Mouse (Mus musculus) E14TG2a.4 (cell line): Measurements from ENCODE around the gene Prickle1.

Experiments used
- CTCF ChIP-seq: conservative IDR thresholded peaks from 2 replicates; pipeline ENCODE4 v1.5.1; 2014; ENCODE audit warnings: low read length
- NANOG ChIP-seq: IDR thresholded peaks from 2 replicates; pipeline ENCODE4 v1.6.1; 2014; ENCODE audit warnings: borderline replicate concordance, low read length, mixed read lengths
- POU5F1 ChIP-seq: IDR thresholded peaks from 2 replicates; pipeline ENCODE4 v1.6.1; 2014; ENCODE audit warnings: low read length, borderline replicate concordance

DNA sequence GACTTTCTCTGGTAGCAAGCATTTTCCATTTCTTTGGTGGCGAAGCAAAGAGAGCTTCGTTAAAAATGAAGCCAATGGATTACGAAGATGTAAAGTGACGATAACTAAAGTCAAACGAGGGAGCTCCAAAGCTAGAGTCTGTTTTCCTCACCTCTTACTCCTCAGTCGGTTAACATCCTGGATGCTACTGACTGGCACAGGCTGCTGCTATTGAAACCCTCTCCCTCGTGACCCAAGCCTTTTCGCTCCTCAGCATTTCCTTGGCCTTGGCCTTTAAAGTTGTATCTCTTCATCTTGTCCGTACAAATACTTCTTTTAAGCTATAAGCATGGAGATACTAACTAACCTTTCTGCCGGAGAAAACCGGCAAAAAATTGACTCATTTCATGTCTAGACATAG lies 1.3 kb upstream of the Prickle1 start:
- no peak for TF ChIP-seq CTCF
- no peak for TF ChIP-seq POU5F1
- TF ChIP-seq NANOG: no peak
